Mouse (Mus musculus) MEL (cell line): ENCODE measurements at regions not wholly inside any gene's neighbourhood (a gene's known extent, or its start where the extent isn't known, plus 50 kb on each side); places are given as distances from the start of the nearest gene placed in this dataset.

Experiments
- CTCF ChIP-seq, 3 experiments: IDR thresholded peaks in 2 of 3; conservative IDR thresholded peaks in 1 of 3; 2 replicates each; pipeline ENCODE4 v1.5.1; 2011 to 2012; ENCODE audit warnings: low read length in 3 of 3, low read depth in 2 of 3, mild to moderate bottlenecking in 2 of 3, improper control_type of control experiment in 1 of 3, inconsistent platforms in 1 of 3, mixed read lengths in 1 of 3, moderate library complexity in 1 of 3; ENCODE audit not compliant: control insufficient read depth in 1 of 3, insufficient read depth in 1 of 3, poor library complexity in 1 of 3, severe bottlenecking in 1 of 3
- EP300 ChIP-seq, 2 experiments: IDR thresholded peaks; 2 replicates each; pipeline ENCODE4 v1.6.1; 2011; ENCODE audit warnings: improper control_type of control experiment in 2 of 2, low read length in 2 of 2, low read depth in 1 of 2, mild to moderate bottlenecking in 1 of 2
- MAFK ChIP-seq: IDR thresholded peaks from 2 replicates; pipeline ENCODE4 v1.6.1; 2011; ENCODE audit warnings: low read depth, mild to moderate bottlenecking, low read length, improper control_type of control experiment, borderline replicate concordance
- MYC ChIP-seq: IDR thresholded peaks from 2 replicates; pipeline ENCODE4 v1.6.1; 2011; ENCODE audit warnings: low read depth, mild to moderate bottlenecking, low read length, improper control_type of control experiment, moderate library complexity
- POLR2A ChIP-seq, 2 experiments: IDR thresholded peaks; 2 replicates each; pipeline ENCODE4 v1.6.1; 2011 to 2012; ENCODE audit warnings: low read length in 2 of 2, mild to moderate bottlenecking in 2 of 2, control low read depth in 1 of 2, improper control_type of control experiment in 1 of 2, low read depth in 1 of 2, moderate library complexity in 1 of 2; ENCODE audit not compliant: control insufficient read depth in 1 of 2, insufficient read depth in 1 of 2, poor library complexity in 1 of 2
- RAD21 ChIP-seq: IDR thresholded peaks from 2 replicates; pipeline ENCODE4 v1.6.1; 2011; ENCODE audit warnings: mild to moderate bottlenecking, low read depth, low read length, improper control_type of control experiment
- TBP ChIP-seq: IDR thresholded peaks from 2 replicates; pipeline ENCODE4 v1.8.0; 2011; ENCODE audit warnings: low read depth, low read length, improper control_type of control experiment

DNA sequence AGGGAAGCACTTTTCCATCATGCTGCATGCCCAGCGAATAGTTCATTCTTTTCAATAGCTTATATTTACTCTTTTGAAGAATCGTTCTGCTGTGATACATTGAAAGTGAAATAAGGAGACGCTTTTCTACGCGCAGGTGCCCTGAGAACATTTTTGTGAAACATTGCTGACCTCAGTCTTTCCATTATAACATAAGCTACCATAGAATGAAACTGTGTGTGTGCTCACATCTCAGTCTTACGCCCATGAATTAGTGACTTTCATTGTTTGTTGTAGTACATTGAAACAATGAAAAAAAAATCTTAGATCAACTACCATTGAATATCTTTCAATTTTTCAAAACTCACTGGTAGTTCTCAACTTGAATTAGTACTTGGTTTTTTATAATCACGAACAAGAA, 219.2 kb downstream of the Pten start:
- TF ChIP-seq CTCF (IDR thresholded peaks at IDR 0.05 in 2 of 3, conservative IDR thresholded peaks at IDR 0.05 in 1 of 3; ENCODE audit: control insufficient read depth in 1 of 3, insufficient read depth in 1 of 3, low read depth in 2 of 3, low read length in 3 of 3, poor library complexity in 1 of 3, severe bottlenecking in 1 of 3), result no peak
- TF ChIP-seq POLR2A (IDR thresholded peaks at IDR 0.05; ENCODE audit: control insufficient read depth in 1 of 2, insufficient read depth in 1 of 2, low read depth in 1 of 2, low read length in 2 of 2, poor library complexity in 1 of 2), result no peak
- no peak for TF ChIP-seq MAFK
- no peak for TF ChIP-seq MYC
- no peak for TF ChIP-seq RAD21
- TF ChIP-seq TBP, result no peak
- TF ChIP-seq EP300 (IDR thresholded peaks at IDR 0.05; ENCODE audit: low read depth in 1 of 2, low read length in 2 of 2), result no peak
